Mouse (Mus musculus) neural tube, embryonic 12.5 days (tissue): Measurements from ENCODE around the gene Lysmd1. TPM values are rescaled to one million over a fixed set of nuclear protein-coding genes. Genes with fewer than 3 reads are reported as not detected.
"Not testable (repeated sequence)": the region's sequence is repeated elsewhere in the genome, so short reads cannot be mapped to it uniquely, and the experiment has no call there.

ENCODE experiments used
- ATAC-seq: fragments of 200-750 bp; cut with Nextera tagmentation; 2 replicates; pipeline ENCODE4 v1.8.0; 2017; ENCODE audit warnings: low read depth, mild to moderate bottlenecking, moderate TSS enrichment, moderate library complexity; ENCODE audit not compliant: low FRiP score
- H3K27ac ChIP-seq: fragments of 300-500 bp; sonication (generic); 2 replicates; pipeline ENCODE4 v1.5.1; 2016
- H3K27me3 ChIP-seq: fragments of 300-500 bp; sonication (generic); replicated peaks from 2 replicates; pipeline ENCODE4 v1.6.1; 2016; ENCODE audit warnings: mild to moderate bottlenecking
- H3K36me3 ChIP-seq: fragments of 300-500 bp; sonication (generic); 2 replicates; pipeline ENCODE4 v1.6.1; 2016; ENCODE audit warnings: mild to moderate bottlenecking
- H3K4me1 ChIP-seq: fragments of 300-500 bp; sonication (generic); 2 replicates; pipeline ENCODE4 v1.6.1; 2016
- H3K4me2 ChIP-seq: fragments of 300-500 bp; sonication (generic); replicated peaks from 2 replicates; pipeline ENCODE4 v1.6.1; 2016; ENCODE audit warnings: mild to moderate bottlenecking
- H3K4me3 ChIP-seq: fragments of 300-500 bp; sonication (generic); 2 replicates; pipeline ENCODE4 v1.5.1; 2016
- H3K9ac ChIP-seq: fragments of 300-500 bp; sonication (generic); 2 replicates; pipeline ENCODE4 v1.6.1; 2016; ENCODE audit warnings: mild to moderate bottlenecking
- H3K9me3 ChIP-seq: fragments of 300-500 bp; sonication (generic); 2 replicates; pipeline ENCODE4 v1.6.1; 2016; ENCODE audit warnings: mild to moderate bottlenecking
- WGBS: fragments of 180-500 bp; shearing (Covaris S2); methylation state at CpG from one replicate; pipeline ENCODE4 v1.1.7; 2016; 5-methylcytosine and 5-hydroxymethylcytosine counted together
- polyA plus RNA-seq: library from polyadenylated mRNA; unstranded; fragments of >200 nt; fragmentation: Nextera tagmentation; extraction: Ambion mirVana; gene quantifications from 2 replicates; pipeline ENCODE4 v1.2.1, GENCODE M21; 2016

Lysmd1 gene
- 24.5 and 24.8 TPM in 2 replicates for polyA plus RNA-seq

GRCm38 (mm10) chr3:95133680-95134101 lies at the start of gene Lysmd1, which contains the start of gene Scnm1:
Lysmd1 (plus strand) TSS chr3:95134088.
Scnm1 (minus strand) TSS chr3:95134011.
- ATAC-seq, result peak; percentile 92
- Histone ChIP-seq H3K4me3 (peak within 1 kb of the TSS; percentile 60), H3K36me3 (peaks cover 13% of the 10 kb centered on the region)

GRCm38 (mm10) chr3:95088071-95088470 lies 45.8 kb upstream of the Lysmd1 start:
- no peak overlapping the region for H3K9ac ChIP-seq
- no peak for ATAC-seq
- no peaks in the 10 kb centered on the region for H3K27me3 ChIP-seq
- H3K4me1 ChIP-seq, result no peaks in the 10 kb centered on the region
- WGBS, result 96% methylated on average over 1 of the region's 1 CpGs
- no peak overlapping the region for H3K27ac ChIP-seq
- 0 out of 2 replicates have a peak, but pooled peaks cover 6% of the 10 kb centered on the region for H3K36me3 ChIP-seq
- no peak overlapping the region for H3K4me3 ChIP-seq
- H3K9me3 ChIP-seq, result no peaks in the 10 kb centered on the region
- H3K4me2 ChIP-seq, result no peak overlapping the region

More at GRCm38 (mm10) chr3:95133680-95134101, at the start of gene Lysmd1, which contains the start of gene Scnm1:
- H3K9me3 ChIP-seq, result no peaks in the 10 kb centered on the region
- peak within 1 kb of the TSS; percentile 59 for H3K9ac ChIP-seq
- H3K4me2 ChIP-seq, result peak within 1 kb of the TSS; percentile 76
- H3K27me3 ChIP-seq, result no peaks in the 10 kb centered on the region
- H3K4me1 ChIP-seq, result peaks cover 27% of the 10 kb centered on the region
- H3K27ac ChIP-seq, result no peak within 1 kb of the TSS
- under 1% methylated on average over 20 of the region's 20 CpGs for WGBS

DNA sequence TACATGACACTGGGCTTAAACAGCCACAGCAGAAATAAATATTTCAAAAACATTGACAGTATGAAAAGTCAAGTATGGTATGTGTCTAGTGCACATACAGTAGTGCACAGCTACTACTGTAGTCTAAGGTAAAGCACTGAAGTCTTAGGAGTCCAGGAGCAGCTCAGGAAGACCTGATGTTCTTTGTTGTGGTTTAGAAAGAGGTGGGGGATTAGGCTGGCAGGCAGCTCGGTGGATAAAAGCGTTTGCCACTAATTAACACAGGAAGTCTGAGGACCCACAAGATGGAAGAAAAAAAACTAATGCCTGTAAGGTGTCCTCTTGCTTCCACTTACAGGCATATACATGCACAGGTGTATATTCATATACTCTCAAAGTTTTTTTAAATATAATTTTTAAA lies 33.0 kb upstream of the Lysmd1 start:
- H3K27me3 ChIP-seq, result no peaks in the 10 kb centered on the region
- no peaks in the 10 kb centered on the region; the same call in 1 of the 2 replicates for H3K36me3 ChIP-seq
- H3K4me2 ChIP-seq, result no peak overlapping the region
- H3K4me1 ChIP-seq, result peaks cover 7% of the 10 kb centered on the region
- ATAC-seq, result no peak
- H3K9me3 ChIP-seq, result no peaks in the 10 kb centered on the region
- H3K27ac ChIP-seq, result no peak overlapping the region
- WGBS, result 55% methylated on average over 2 of the region's 2 CpGs
- H3K9ac ChIP-seq, result no peak overlapping the region
- no peak overlapping the region for H3K4me3 ChIP-seq

DNA sequence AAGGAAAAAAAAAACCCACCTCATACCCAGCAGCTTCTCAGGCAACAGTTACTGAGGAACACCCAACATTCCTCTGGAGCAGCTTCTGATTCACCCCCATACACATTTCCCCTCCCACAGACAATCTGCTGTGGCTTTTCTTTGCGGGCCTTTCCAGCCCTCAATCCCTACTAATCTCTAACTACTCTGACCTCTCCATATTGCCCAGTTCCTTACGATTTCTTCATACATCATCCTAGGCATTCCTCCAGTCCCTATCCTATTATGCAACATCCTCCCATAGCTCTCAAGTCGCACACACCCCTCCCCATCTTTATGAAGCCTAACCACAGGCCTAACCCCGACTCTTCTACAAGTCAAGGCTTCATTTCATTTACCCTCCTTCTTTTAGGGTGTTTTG lies 28.8 kb upstream of the Lysmd1 start:
- Histone ChIP-seq H3K9me3 (no peaks in the 10 kb centered on the region), H3K4me2 (peak overlapping the region; percentile 75), H3K27me3 (no peaks in the 10 kb centered on the region), H3K36me3 (no peaks in the 10 kb centered on the region; the same call in 1 of the 2 replicates), H3K4me1 (peaks cover 7% of the 10 kb centered on the region), H3K4me3 (peak overlapping the region; percentile 94), H3K9ac (peak overlapping the region; percentile 91; the same call in 1 of the 2 replicates), H3K27ac (no peak overlapping the region)
- ATAC-seq, result no peak
- 73% methylated on average over 4 of the region's 4 CpGs for WGBS

DNA sequence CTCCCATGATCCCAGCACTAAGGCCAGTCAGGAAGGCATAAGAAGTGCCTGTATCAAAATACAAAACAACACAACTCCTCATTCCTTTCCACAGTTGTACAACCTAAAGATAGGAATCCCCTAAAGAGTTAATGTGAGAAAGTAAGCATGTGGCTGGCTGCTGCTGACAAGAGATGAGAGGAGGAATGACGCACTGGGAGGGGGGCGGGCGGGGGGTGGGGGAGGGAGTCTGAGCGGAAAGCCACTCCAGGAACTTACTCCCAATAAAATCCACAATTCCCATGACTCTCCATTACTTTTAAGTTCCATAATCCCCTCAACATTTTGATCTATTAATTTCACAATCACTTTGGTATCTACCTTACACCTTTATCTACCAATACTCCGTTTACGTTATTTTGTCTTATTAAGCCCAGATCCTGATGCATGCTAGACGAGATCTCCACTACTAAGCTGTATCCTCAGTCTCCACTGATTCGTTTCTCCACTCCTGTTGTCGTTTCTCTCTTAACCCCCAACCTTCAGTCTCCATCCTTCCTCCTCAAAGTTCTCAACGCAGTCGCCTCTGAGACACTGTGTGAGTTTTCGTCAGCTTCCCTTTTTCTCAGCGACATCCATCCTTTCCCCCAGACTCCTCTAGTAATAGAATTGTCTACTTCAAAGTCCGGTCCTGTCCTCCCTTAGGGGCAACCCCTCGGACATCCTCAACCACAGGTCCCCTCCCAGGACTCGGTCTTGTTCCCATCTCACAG lies 28.1 kb upstream of the Lysmd1 start:
- Histone ChIP-seq H3K4me2 (peak overlapping the region; percentile 75), H3K27me3 (no peaks in the 10 kb centered on the region), H3K36me3 (no peaks in the 10 kb centered on the region; the same call in 1 of the 2 replicates), H3K4me1 (peaks cover 7% of the 10 kb centered on the region), H3K27ac (peak overlapping the region; percentile 74; the same call in 1 of the 2 replicates), H3K4me3 (peak overlapping the region; percentile 94), H3K9ac (peak overlapping the region; percentile 91), H3K9me3 (no peaks in the 10 kb centered on the region)
- WGBS, result 2% methylated on average over 16 of the region's 16 CpGs
- ATAC-seq, result no peak

GRCm38 (mm10) chr3:95106338-95107117 lies 27.4 kb upstream of the Lysmd1 start, which contains the start of gene Pip5k1a:
Pip5k1a (minus strand) TSS chr3:95106930.
- H3K4me3 ChIP-seq, result peak within 1 kb of the TSS; percentile 94
- no peaks in the 10 kb centered on the region for H3K9me3 ChIP-seq
- H3K27ac ChIP-seq, result peak within 1 kb of the TSS; percentile 74
- H3K27me3 ChIP-seq, result no peaks in the 10 kb centered on the region
- ATAC-seq, result peak; percentile 91
- WGBS, result under 1% methylated on average over 51 of the region's 51 CpGs
- H3K36me3 ChIP-seq, result no peaks in the 10 kb centered on the region
- peaks cover 7% of the 10 kb centered on the region for H3K4me1 ChIP-seq
- H3K9ac ChIP-seq, result peak within 1 kb of the TSS; percentile 91
- peak within 1 kb of the TSS; percentile 75 for H3K4me2 ChIP-seq

DNA sequence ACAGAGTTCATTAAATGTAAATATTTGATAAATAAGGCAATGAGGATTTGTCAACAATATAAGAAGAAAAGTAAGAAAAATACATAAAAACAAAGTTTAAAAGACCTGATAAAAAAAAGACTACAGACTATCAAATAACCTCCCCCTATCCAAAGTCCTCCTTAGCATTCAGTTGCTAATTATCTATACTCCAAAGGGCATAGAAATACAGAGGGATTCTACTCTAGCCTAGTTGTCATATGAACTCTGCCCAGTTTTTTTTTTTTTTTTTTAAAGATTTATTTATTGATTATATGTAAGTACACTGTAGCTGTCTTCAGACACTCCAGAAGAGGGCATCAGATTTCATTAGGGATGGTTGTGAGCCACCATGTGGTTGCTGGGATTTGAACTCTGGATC lies 26.6 kb upstream of the Lysmd1 start:
- not testable (repeated sequence) for H3K9me3 ChIP-seq, H3K27ac ChIP-seq, H3K9ac ChIP-seq, H3K36me3 ChIP-seq, H3K27me3 ChIP-seq, ATAC-seq
- Histone ChIP-seq H3K4me2 (peak overlapping the region; percentile 61), H3K4me3 (peak overlapping the region; percentile 94; the same call in 1 of the 2 replicates), H3K4me1 (peaks cover 11% of the 10 kb centered on the region)

DNA sequence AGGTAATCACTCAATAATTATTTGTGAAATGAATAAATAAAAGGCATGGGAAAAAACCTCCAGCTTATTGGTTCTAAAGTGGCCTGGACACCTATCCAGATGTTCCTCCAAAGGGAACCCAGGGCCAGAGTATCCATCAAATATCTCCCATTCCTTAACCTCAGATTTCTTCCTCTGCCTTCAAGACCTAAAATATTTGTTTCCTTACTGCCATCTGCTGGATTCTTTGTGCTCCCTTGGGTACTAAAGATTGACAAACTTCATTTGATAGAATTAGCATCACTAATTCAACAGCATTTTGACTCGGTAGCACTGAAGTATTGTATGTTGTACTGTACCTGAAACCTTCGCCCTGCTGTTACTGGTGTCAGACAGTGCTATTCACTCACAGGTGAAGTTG lies 26.0 kb upstream of the Lysmd1 start:
- H3K9ac ChIP-seq, result no peak overlapping the region
- no peak overlapping the region for H3K4me2 ChIP-seq
- no peaks in the 10 kb centered on the region for H3K36me3 ChIP-seq
- WGBS, result 73% methylated on average over 2 of the region's 2 CpGs
- no peak for ATAC-seq
- no peak overlapping the region for H3K4me3 ChIP-seq
- no peak overlapping the region for H3K27ac ChIP-seq
- no peaks in the 10 kb centered on the region for H3K27me3 ChIP-seq
- H3K9me3 ChIP-seq, result no peaks in the 10 kb centered on the region
- peaks cover 16% of the 10 kb centered on the region for H3K4me1 ChIP-seq

- ATAC-seq, result peak; percentile 75
- peak within 1 kb of the TSS; percentile 93 for H3K27ac ChIP-seq
Measured at GRCm38 (mm10) chr3:95110911-95111726, 22.8 kb upstream of the Lysmd1 start, which contains the start of gene Vps72. Vps72 (plus strand) TSS chr3:95111022.

DNA sequence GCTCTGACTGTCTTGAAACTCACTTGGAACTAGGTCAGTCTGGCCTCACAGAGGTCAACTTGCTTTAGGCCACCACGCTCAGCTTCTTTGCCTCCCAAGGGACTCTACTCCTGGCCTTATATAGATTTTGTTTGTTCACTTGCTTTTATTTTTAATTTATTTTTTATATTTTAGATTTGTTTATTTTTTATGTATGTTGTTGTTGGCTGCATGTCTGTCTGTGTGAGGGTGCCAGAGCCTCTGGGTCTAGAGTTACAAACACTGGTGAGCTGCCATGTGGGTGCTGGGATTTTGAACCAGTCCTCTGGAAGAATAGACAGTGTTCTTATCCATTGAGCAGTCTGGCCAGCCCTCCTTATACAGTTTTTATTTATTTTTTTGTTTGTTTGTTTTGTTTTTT lies 21.1 kb upstream of the Lysmd1 start:
- Histone ChIP-seq H3K27ac (no peak overlapping the region), H3K36me3 (peaks cover 20% of the 10 kb centered on the region), H3K27me3 (no peaks in the 10 kb centered on the region), H3K9me3 (no peaks in the 10 kb centered on the region), H3K4me1 (peaks cover 8% of the 10 kb centered on the region), H3K4me2 (peak overlapping the region; percentile 54), H3K9ac (no peak overlapping the region), H3K4me3 (no peak overlapping the region)
- 91% methylated on average over 1 of the region's 1 CpGs for WGBS
- ATAC-seq, result no peak

More at GRCm38 (mm10) chr3:95110911-95111726, 22.8 kb upstream of the Lysmd1 start, which contains the start of gene Vps72:
- H3K4me2 ChIP-seq, result peak within 1 kb of the TSS; percentile 54
- H3K4me3 ChIP-seq, result peak within 1 kb of the TSS; percentile 78
- H3K9me3 ChIP-seq, result no peaks in the 10 kb centered on the region
- no peaks in the 10 kb centered on the region for H3K27me3 ChIP-seq
- 2% methylated on average over 54 of the region's 54 CpGs for WGBS
- H3K36me3 ChIP-seq, result peaks cover 17% of the 10 kb centered on the region
- H3K4me1 ChIP-seq, result peaks cover 8% of the 10 kb centered on the region
- peak within 1 kb of the TSS; percentile 83 for H3K9ac ChIP-seq

- 63% methylated on average over 2 of the region's 2 CpGs for WGBS
- no peak overlapping the region for H3K27ac ChIP-seq
- H3K9ac ChIP-seq, result no peak overlapping the region
- peaks cover 66% of the 10 kb centered on the region for H3K36me3 ChIP-seq
- no peaks in the 10 kb centered on the region for H3K4me1 ChIP-seq
- H3K9me3 ChIP-seq, result no peaks in the 10 kb centered on the region
- H3K4me2 ChIP-seq, result no peak overlapping the region
- no peak overlapping the region for H3K4me3 ChIP-seq
- H3K27me3 ChIP-seq, result no peaks in the 10 kb centered on the region
- ATAC-seq, result no peak
Measured at GRCm38 (mm10) chr3:95117751-95118150, 16.1 kb upstream of the Lysmd1 start.
